Mouse (Mus musculus): ENCODE data around the gene Gm6904. TPM values are rescaled to one million over a fixed set of nuclear protein-coding genes. Genes with fewer than 3 reads are reported as not detected.

The Gm6904 gene
- polyA plus RNA-seq, 1 experiment from 2014 or later = not detected

- H3K4me1 ChIP-seq = peaks cover 34% of the 10 kb centered on the region
- no peak overlapping the region for H3K27ac ChIP-seq
- 86% methylated on average over 7 of the region's 7 CpGs for WGBS
- H3K9ac ChIP-seq = no peak overlapping the region
- no peak overlapping the region for H3K4me3 ChIP-seq
- no peak overlapping the region for H3K4me2 ChIP-seq
- no peak for ATAC-seq (replicated peaks)
- H3K27me3 ChIP-seq (replicated peaks) = no peaks in the 10 kb centered on the region
- H3K36me3 ChIP-seq (replicated peaks) = 0 out of 2 replicates have a peak, but pooled peaks cover 10% of the 10 kb centered on the region
- H3K9me3 ChIP-seq = no peaks in the 10 kb centered on the region
These were observed 51.0 kb downstream of the Gm6904 start for GRCm38 (mm10) chr14:59209003-59209402.

GRCm38 (mm10) chr14:59205976-59206583 lies 53.9 kb downstream of the Gm6904 start:
- H3K27me3 ChIP-seq (replicated peaks) = no peaks in the 10 kb centered on the region
- 26% methylated on average over 10 of the region's 10 CpGs for whole genome bisulfite sequencing
- no peak overlapping the region for H3K4me3 ChIP-seq
- no peak for ATAC-seq (replicated peaks)
- peaks cover 48% of the 10 kb centered on the region for H3K4me1 ChIP-seq
- H3K36me3 ChIP-seq (replicated peaks) = 0 out of 2 replicates have a peak, but pooled peaks cover 2% of the 10 kb centered on the region
- 0 out of 2 replicates have a peak overlapping the region, but pooled peaks have one; percentile 35 for H3K27ac ChIP-seq
- H3K9ac ChIP-seq = no peak overlapping the region; the same call in 1 of the 2 replicates
- no peaks in the 10 kb centered on the region for H3K9me3 ChIP-seq
- peak overlapping the region; percentile 86; the same call in 1 of the 2 replicates for H3K4me2 ChIP-seq

DNA sequence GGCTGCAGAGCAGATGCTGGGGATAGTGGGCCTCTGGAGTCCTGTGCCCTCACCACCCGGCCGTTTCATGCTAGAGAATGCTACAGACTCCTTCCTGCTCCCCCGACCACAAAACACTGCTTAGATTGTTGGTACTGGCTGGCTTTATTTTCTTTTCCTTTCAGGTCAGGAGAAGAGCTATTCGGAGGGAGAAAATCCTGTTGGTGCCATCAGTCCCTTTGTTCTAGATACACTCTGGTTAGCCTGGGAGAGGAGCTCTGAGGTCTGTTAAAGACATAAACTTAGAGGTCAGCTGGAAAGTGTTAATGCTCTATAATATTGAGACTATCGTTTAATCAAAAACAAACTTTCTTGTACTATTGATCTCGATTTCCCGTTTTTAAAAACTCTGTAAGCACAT lies 54.6 kb downstream of the Gm6904 start:
- Histone ChIP-seq H3K9ac (0 out of 2 replicates have a peak overlapping the region, but pooled peaks have one; percentile 1), H3K36me3 (replicated peaks) (no peaks in the 10 kb centered on the region), H3K4me3 (no peak overlapping the region), H3K9me3 (no peaks in the 10 kb centered on the region), H3K27ac (no peak overlapping the region), H3K27me3 (replicated peaks) (no peaks in the 10 kb centered on the region), H3K4me1 (peaks cover 51% of the 10 kb centered on the region), H3K4me2 (peak overlapping the region; percentile 86)
- 21% methylated on average over 7 of the region's 7 CpGs for WGBS
- ATAC-seq (replicated peaks) = no peak

DNA sequence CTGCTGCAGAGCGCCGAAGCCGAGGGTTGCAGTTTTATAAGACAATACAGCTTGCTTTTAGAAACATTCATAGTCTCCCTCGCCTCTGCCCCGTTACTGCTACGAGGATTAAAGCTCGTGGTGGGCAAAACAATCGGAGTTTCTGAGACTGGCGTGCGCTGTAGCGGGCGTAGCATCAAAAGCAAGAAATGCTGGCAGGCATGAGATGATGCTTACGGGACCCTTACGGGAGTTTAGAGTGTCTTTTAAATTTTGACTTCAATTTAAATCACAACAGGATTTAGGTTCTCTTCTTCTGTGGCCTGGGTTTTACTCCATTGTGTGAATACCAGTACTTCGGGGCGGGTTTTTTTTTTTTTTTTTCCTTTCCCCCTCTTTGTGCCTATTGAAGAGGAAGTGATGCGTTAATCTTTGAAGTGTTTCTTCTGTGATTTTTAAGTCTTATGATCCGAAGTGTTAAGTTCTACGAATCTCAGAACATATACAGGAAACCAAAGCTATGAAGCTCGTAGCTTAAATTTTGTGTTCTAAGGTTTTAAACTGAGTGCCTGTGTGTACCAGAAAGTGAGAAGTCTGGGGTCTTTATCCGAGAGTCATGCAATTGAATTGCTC lies 58.3 kb downstream of the Gm6904 start:
- no peak for ATAC-seq (replicated peaks)
- no peaks in the 10 kb centered on the region for H3K27me3 ChIP-seq (replicated peaks)
- H3K9ac ChIP-seq = peak overlapping the region; percentile 76
- peak overlapping the region; percentile 74 for H3K4me3 ChIP-seq
- no peaks in the 10 kb centered on the region for H3K36me3 ChIP-seq (replicated peaks)
- under 1% methylated on average over 21 of the region's 21 CpGs for WGBS
- H3K4me2 ChIP-seq = peak overlapping the region; percentile 86
- H3K4me1 ChIP-seq = peaks cover 45% of the 10 kb centered on the region
- no peaks in the 10 kb centered on the region for H3K9me3 ChIP-seq
- H3K27ac ChIP-seq = peak overlapping the region; percentile 98

DNA sequence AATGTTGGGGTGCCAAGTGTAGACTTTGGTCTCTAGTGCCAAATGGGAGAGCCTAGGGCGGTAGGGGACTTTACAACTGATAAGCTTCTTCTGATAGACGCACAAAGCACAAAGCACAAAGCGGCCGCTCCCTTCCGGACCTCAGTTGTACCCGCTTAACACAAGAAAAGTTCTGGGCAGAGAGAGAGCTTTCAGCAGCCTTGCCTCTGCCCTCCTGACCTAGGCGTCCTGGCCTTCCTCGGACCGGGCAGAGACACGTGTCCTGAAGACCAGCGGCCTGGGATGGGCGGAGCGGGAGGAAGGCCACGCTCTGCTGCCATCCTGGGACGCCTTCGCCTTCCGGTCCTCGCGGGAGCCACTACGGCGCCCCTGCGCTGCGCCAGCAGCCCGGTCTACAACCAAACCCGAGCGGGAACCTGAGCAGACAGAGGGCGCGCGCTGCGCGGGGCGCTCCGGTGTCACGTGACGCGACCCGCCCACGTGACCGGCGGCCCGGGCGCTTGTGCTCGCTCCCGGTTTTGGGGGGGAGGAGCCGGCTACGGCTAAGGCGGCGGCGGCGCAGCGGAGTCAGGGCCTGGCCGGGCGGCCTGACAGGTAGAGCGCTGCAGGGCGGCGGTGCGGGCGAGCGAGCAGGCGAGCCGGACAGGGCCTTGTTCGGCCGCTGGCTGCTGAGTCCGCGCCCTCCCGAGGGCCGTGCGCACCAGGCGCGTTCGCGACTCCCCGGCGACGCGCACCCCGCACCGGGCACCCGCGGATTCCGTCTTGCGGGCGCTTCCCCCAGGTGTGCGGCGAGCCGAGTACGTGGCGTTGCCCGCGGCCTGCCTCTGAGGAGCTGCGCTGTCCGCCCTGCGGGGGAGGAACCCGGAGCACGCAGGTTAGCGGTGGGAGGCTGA lies 59.1 kb downstream of the Gm6904 start, which contains the start of gene Rcbtb1:
Gene Rcbtb1 (plus strand): TSS at position 499 of the 893 bp plus-strand sequence.
- Histone ChIP-seq H3K27ac (peak within 1 kb of the TSS; percentile 98), H3K4me2 (peak within 1 kb of the TSS; percentile 86), H3K4me1 (peaks cover 37% of the 10 kb centered on the region), H3K27me3 (replicated peaks) (no peaks in the 10 kb centered on the region), H3K36me3 (replicated peaks) (no peaks in the 10 kb centered on the region), H3K4me3 (peak within 1 kb of the TSS; percentile 74), H3K9ac (peak within 1 kb of the TSS; percentile 76), H3K9me3 (no peaks in the 10 kb centered on the region)
- under 1% methylated on average over 96 of the region's 96 CpGs for WGBS
- ATAC-seq (replicated peaks) = peak; percentile 96

Other genes with a start within 250 kb of the Gm6904 start
- not detected in 2 replicates for gene 1700129C05Rik, start 117.3 kb downstream of the Gm6904 start, polyA plus RNA-seq (2015; fragmentation: Nextera tagmentation; extraction: Ambion mirVana)
- gene Gm5142, start 81.5 kb downstream of the Gm6904 start, polyA plus RNA-seq (2015; fragmentation: Nextera tagmentation; extraction: Ambion mirVana) = not detected in 2 replicates
- gene Rcbtb1, start 59.0 kb downstream of the Gm6904 start, polyA plus RNA-seq (2015; fragmentation: Nextera tagmentation; extraction: Ambion mirVana) = 60.9 and 63.7 TPM in 2 replicates
- gene Phf11a, start 37.3 kb upstream of the Gm6904 start, polyA plus RNA-seq (2015; fragmentation: Nextera tagmentation; extraction: Ambion mirVana) = 0.22 TPM in 1 of 2 replicates, not detected in the other
- 0.87 TPM in 1 of 2 replicates, not detected in the other for gene Phf11b, start 81.1 kb upstream of the Gm6904 start, polyA plus RNA-seq (2015; fragmentation: Nextera tagmentation; extraction: Ambion mirVana)
- gene Phf11d, start 105.3 kb upstream of the Gm6904 start, polyA plus RNA-seq (2015; fragmentation: Nextera tagmentation; extraction: Ambion mirVana) = 0.50 and 0.60 TPM in 2 replicates
- 0.23 and 0.37 TPM in 2 replicates for gene Phf11c, start 135.2 kb upstream of the Gm6904 start, polyA plus RNA-seq (2015; fragmentation: Nextera tagmentation; extraction: Ambion mirVana)
- 6.5 TPM in 2 replicates for gene Setdb2, start 180.7 kb upstream of the Gm6904 start, polyA plus RNA-seq (2015; fragmentation: Nextera tagmentation; extraction: Ambion mirVana)
- gene Cab39l, start 180.8 kb upstream of the Gm6904 start, polyA plus RNA-seq (2015; fragmentation: Nextera tagmentation; extraction: Ambion mirVana) = 19.0 and 19.8 TPM in 2 replicates